Mouse (Mus musculus) kidney, postnatal 10 days (tissue): ENCODE data around the gene Glcci1.

ENCODE experiments used
- DNase-seq: peaks from one replicate; pipeline ENCODE4 v3.0.0; 2021; ENCODE audit warnings: mixed read lengths

Gene Glcci1

GRCm38 (mm10) chr6:8509551-8509950 lies at the start of gene Glcci1:
Gene Glcci1, plus strand, starts transcription at chr6:8509600.
- DNase-seq = peak; percentile 88

- DNase-seq = no peak
Observed at GRCm38 (mm10) chr6:8462447-8462846, 47.0 kb upstream of the Glcci1 start.

GRCm38 (mm10) chr6:8465388-8465787 lies 44.0 kb upstream of the Glcci1 start:
- no peak for DNase-seq

- no peak for DNase-seq
Observed at GRCm38 (mm10) chr6:8465985-8466384, 43.4 kb upstream of the Glcci1 start.

- no peak for DNase-seq
Observed at GRCm38 (mm10) chr6:8467667-8468337, 41.6 kb upstream of the Glcci1 start.

GRCm38 (mm10) chr6:8469918-8470317 lies 39.5 kb upstream of the Glcci1 start:
- no peak for DNase-seq

GRCm38 (mm10) chr6:8472125-8472524 lies 37.3 kb upstream of the Glcci1 start:
- no peak for DNase-seq

- DNase-seq = peak; percentile 47
Observed at GRCm38 (mm10) chr6:8472915-8473314, 36.5 kb upstream of the Glcci1 start.

GRCm38 (mm10) chr6:8473498-8473897 lies 35.9 kb upstream of the Glcci1 start:
- DNase-seq = peak; percentile 24

GRCm38 (mm10) chr6:8474316-8474715 lies 35.1 kb upstream of the Glcci1 start:
- DNase-seq = no peak

GRCm38 (mm10) chr6:8474820-8475219 lies 34.6 kb upstream of the Glcci1 start:
- DNase-seq = peak; percentile 10

GRCm38 (mm10) chr6:8479176-8479575 lies 30.2 kb upstream of the Glcci1 start:
- DNase-seq = no peak

GRCm38 (mm10) chr6:8484437-8485275 lies 24.7 kb upstream of the Glcci1 start:
- DNase-seq = no peak

- peak; percentile 10 for DNase-seq
Observed at GRCm38 (mm10) chr6:8485414-8486175, 23.8 kb upstream of the Glcci1 start.

- DNase-seq = no peak
Observed at GRCm38 (mm10) chr6:8486391-8487043, 22.9 kb upstream of the Glcci1 start.

GRCm38 (mm10) chr6:8487044-8487853 lies 22.2 kb upstream of the Glcci1 start:
- DNase-seq = no peak

GRCm38 (mm10) chr6:8488249-8488648 lies 21.2 kb upstream of the Glcci1 start:
- DNase-seq = no peak

GRCm38 (mm10) chr6:8489266-8489665 lies 20.1 kb upstream of the Glcci1 start:
- no peak for DNase-seq

- DNase-seq = no peak
Observed at GRCm38 (mm10) chr6:8489938-8490585, 19.3 kb upstream of the Glcci1 start.

GRCm38 (mm10) chr6:8492248-8492647 lies 17.2 kb upstream of the Glcci1 start:
- DNase-seq = no peak

- DNase-seq = no peak
Observed at GRCm38 (mm10) chr6:8495109-8495826, 14.1 kb upstream of the Glcci1 start.
